Mouse (Mus musculus): ENCODE results near the gene Zmym1. TPM values are rescaled to one million over a fixed set of nuclear protein-coding genes. Genes with fewer than 3 reads are reported as not detected.
"Not testable (repeated sequence)": the region's sequence is repeated elsewhere in the genome, so short reads cannot be mapped to it uniquely, and the experiment has no call there.

Zmym1 gene
- 5.7 and 5.9 TPM in 2 replicates for polyA plus RNA-seq (2015; fragmentation: Nextera tagmentation; extraction: Ambion mirVana)

- 0 out of 2 replicates have a peak, but pooled peaks cover 6% of the 10 kb centered on the region for H3K36me3 ChIP-seq (replicated peaks; ENCODE audit: insufficient read depth, low read length)
- ATAC-seq = peak; percentile 96
Measured at GRCm38 (mm10) chr4:127060585-127061290, at the start of gene Zmym1. TSS of gene Zmym1 (minus strand) at chr4:127061152.

GRCm38 (mm10) chr4:127110570-127110969 is 49.6 kb upstream of the Zmym1 start:
- ATAC-seq (no peak), DNase-seq (no peak)
- H3K9ac ChIP-seq (replicated peaks) = no peak overlapping the region
- H3K36me3 ChIP-seq (replicated peaks; ENCODE audit: insufficient read depth, low read length) = peaks cover 8% of the 10 kb centered on the region
- WGBS (ENCODE audit: insufficient replicate concordance) = 70% methylated on average over 4 of the region's 4 CpGs
- no peaks in the 10 kb centered on the region for H3K4me1 ChIP-seq (ENCODE audit: insufficient read depth)
- no peak overlapping the region for H3K27ac ChIP-seq (ENCODE audit: low read depth)
- no peaks in the 10 kb centered on the region for H3K27me3 ChIP-seq (ENCODE audit: insufficient read depth, low read length)
- no peaks in the 10 kb centered on the region for H3K9me3 ChIP-seq (ENCODE audit: low read length)
- H3K4me2 ChIP-seq (ENCODE audit: low read depth, low read length) = no peak overlapping the region
- no peak overlapping the region for H3K4me3 ChIP-seq (ENCODE audit: low read depth, low read length)
- TF ChIP-seq CTCF (IDR thresholded peaks at IDR 0.05; ENCODE audit: low read depth) = no peak
- TF ChIP-seq EP300 (IDR thresholded peaks at IDR 0.05; ENCODE audit: low read depth) = no peak

More at GRCm38 (mm10) chr4:127060585-127061290, at the start of gene Zmym1:
- Histone ChIP-seq H3K4me2 (ENCODE audit: low read depth, low read length) (peak within 1 kb of the TSS; percentile 81), H3K4me3 (ENCODE audit: low read depth, low read length) (peak within 1 kb of the TSS; percentile 86), H3K27ac (ENCODE audit: low read depth) (peak within 1 kb of the TSS; percentile 75), H3K9me3 (ENCODE audit: low read length) (no peaks in the 10 kb centered on the region), H3K9ac (replicated peaks) (peak within 1 kb of the TSS; percentile 86), H3K27me3 (ENCODE audit: insufficient read depth, low read length) (no peaks in the 10 kb centered on the region), H3K4me1 (ENCODE audit: insufficient read depth) (no peaks in the 10 kb centered on the region)
- peak; percentile 94 for DNase-seq
- TF ChIP-seq EP300 (IDR thresholded peaks at IDR 0.05; ENCODE audit: low read depth) (no peak), CTCF (IDR thresholded peaks at IDR 0.05; ENCODE audit: low read depth) (no peak)
- WGBS (ENCODE audit: insufficient replicate concordance) = under 1% methylated on average over 38 of the region's 38 CpGs

GRCm38 (mm10) chr4:127107566-127107965 is 46.6 kb upstream of the Zmym1 start:
- DNase-seq (no peak), ATAC-seq (no peak)
- TF ChIP-seq CTCF (IDR thresholded peaks at IDR 0.05; ENCODE audit: low read depth) (no peak), EP300 (IDR thresholded peaks at IDR 0.05; ENCODE audit: low read depth) (no peak)
- no peaks in the 10 kb centered on the region for H3K27me3 ChIP-seq (ENCODE audit: insufficient read depth, low read length)
- H3K9me3 ChIP-seq (ENCODE audit: low read length) = no peaks in the 10 kb centered on the region
- H3K4me2 ChIP-seq (ENCODE audit: low read depth, low read length) = no peak overlapping the region
- no peak overlapping the region for H3K27ac ChIP-seq (ENCODE audit: low read depth)
- H3K9ac ChIP-seq (replicated peaks) = no peak overlapping the region
- no peaks in the 10 kb centered on the region for H3K4me1 ChIP-seq (ENCODE audit: insufficient read depth)
- no peak overlapping the region for H3K4me3 ChIP-seq (ENCODE audit: low read depth, low read length)
- H3K36me3 ChIP-seq (replicated peaks; ENCODE audit: insufficient read depth, low read length) = peaks cover 10% of the 10 kb centered on the region
- WGBS (ENCODE audit: insufficient replicate concordance) = 73% methylated on average over 4 of the region's 4 CpGs

GRCm38 (mm10) chr4:127099552-127099951 is 38.6 kb upstream of the Zmym1 start:
- not testable (repeated sequence) for ATAC-seq
- 84% methylated on average over 1 of the region's 2 CpGs for WGBS (ENCODE audit: insufficient replicate concordance)

GRCm38 (mm10) chr4:127095090-127095489 is 34.1 kb upstream of the Zmym1 start:
- Histone ChIP-seq H3K27ac (ENCODE audit: low read depth) (no peak overlapping the region), H3K9me3 (ENCODE audit: low read length) (no peaks in the 10 kb centered on the region), H3K4me2 (ENCODE audit: low read depth, low read length) (no peak overlapping the region), H3K9ac (replicated peaks) (no peak overlapping the region), H3K4me1 (ENCODE audit: insufficient read depth) (no peaks in the 10 kb centered on the region), H3K27me3 (ENCODE audit: insufficient read depth, low read length) (no peaks in the 10 kb centered on the region), H3K36me3 (replicated peaks; ENCODE audit: insufficient read depth, low read length) (no peaks in the 10 kb centered on the region), H3K4me3 (ENCODE audit: low read depth, low read length) (no peak overlapping the region)
- 81% methylated on average over 4 of the region's 4 CpGs for WGBS (ENCODE audit: insufficient replicate concordance)
- no peak for TF ChIP-seq EP300 (IDR thresholded peaks at IDR 0.05; ENCODE audit: low read depth)
- no peak for TF ChIP-seq CTCF (IDR thresholded peaks at IDR 0.05; ENCODE audit: low read depth)
- DNase-seq (no peak), ATAC-seq (no peak)

More at GRCm38 (mm10) chr4:127099552-127099951, 38.6 kb upstream of the Zmym1 start:
- not testable (repeated sequence) for H3K4me2 ChIP-seq (ENCODE audit: low read depth, low read length); H3K9me3 ChIP-seq (ENCODE audit: low read length); H3K9ac ChIP-seq (replicated peaks); DNase-seq; H3K4me3 ChIP-seq (ENCODE audit: low read depth, low read length); H3K36me3 ChIP-seq (replicated peaks; ENCODE audit: insufficient read depth, low read length); H3K27me3 ChIP-seq (ENCODE audit: insufficient read depth, low read length); H3K27ac ChIP-seq (ENCODE audit: low read depth); H3K4me1 ChIP-seq (ENCODE audit: insufficient read depth)

- Histone ChIP-seq H3K4me2 (ENCODE audit: low read depth, low read length) (no peak overlapping the region), H3K9me3 (ENCODE audit: low read length) (no peaks in the 10 kb centered on the region), H3K9ac (replicated peaks) (no peak overlapping the region), H3K4me1 (ENCODE audit: insufficient read depth) (no peaks in the 10 kb centered on the region), H3K27me3 (ENCODE audit: insufficient read depth, low read length) (no peaks in the 10 kb centered on the region), H3K4me3 (ENCODE audit: low read depth, low read length) (no peak overlapping the region), H3K27ac (ENCODE audit: low read depth) (no peak overlapping the region), H3K36me3 (replicated peaks; ENCODE audit: insufficient read depth, low read length) (0 out of 2 replicates have a peak, but pooled peaks cover 8% of the 10 kb centered on the region)
- TF ChIP-seq CTCF (IDR thresholded peaks at IDR 0.05; ENCODE audit: low read depth) = no peak
- TF ChIP-seq EP300 (IDR thresholded peaks at IDR 0.05; ENCODE audit: low read depth) = no peak
- no peak for ATAC-seq
- 72% methylated on average over 1 of the region's 1 CpGs for WGBS (ENCODE audit: insufficient replicate concordance)
- no peak for DNase-seq
Measured at GRCm38 (mm10) chr4:127091188-127091587, 30.2 kb upstream of the Zmym1 start.

Data from liver, postnatal 0 days (tissue).